Mouse (Mus musculus) erythroblast, embryonic 14.5 days (primary cell): ENCODE data around the gene Fam227b.

ENCODE experiments used
- GATA1 ChIP-seq: IDR thresholded peaks from 2 replicates; pipeline ENCODE4 v1.6.1; 2012; ENCODE audit warnings: low read length, inconsistent platforms, mixed read lengths
- TAL1 ChIP-seq: IDR thresholded peaks from 3 replicates; pipeline ENCODE4 v1.6.1; 2012; ENCODE audit warnings: low read length, inconsistent platforms, mixed read lengths

DNA sequence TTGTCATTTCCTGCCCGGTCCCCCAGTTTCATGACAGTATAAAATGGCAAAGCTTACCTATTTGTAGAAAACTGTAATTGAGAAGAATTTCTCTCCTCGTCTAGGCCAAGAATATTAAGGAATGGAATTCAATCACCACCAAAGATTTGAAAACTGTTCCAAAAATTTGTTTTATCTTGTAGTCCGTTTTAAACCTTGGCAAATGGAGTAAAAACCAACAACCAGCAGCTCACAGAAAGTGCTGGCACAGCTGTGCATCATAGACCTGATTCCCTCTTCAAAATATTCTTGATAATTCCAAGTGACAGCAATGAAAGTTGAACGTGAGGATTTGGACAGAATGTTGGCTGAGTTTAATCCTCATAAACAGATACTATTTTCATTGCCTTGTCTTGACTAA, 39.5 kb upstream of the Fam227b start:
- no peak for TF ChIP-seq GATA1
- no peak for TF ChIP-seq TAL1
